Mouse (Mus musculus) gastrocnemius, postnatal 36 days (tissue): ENCODE results near the gene Setd6. TPM values are rescaled to one million over a fixed set of nuclear protein-coding genes. Genes with fewer than 3 reads are reported as not detected.

ENCODE experiments used
- microRNA-seq, 2 experiments: library from miRNA; unstranded; fragments of <30 nt; microRNA quantifications; one replicate each; pipeline ENCODE4 v1.2.0; 2021
- total RNA-seq, 2 experiments: library from RNA; stranded (reverse); gene quantifications; 2 replicates each; pipeline ENCODE4 v1.2.3; 2021

Gene Setd6
- total RNA-seq, 2 experiments from 2014 or later = 9.6 to 13.3 TPM

Small RNAs within 50 kb of the gene (microRNA-seq; reads per million reads assigned to microRNA genes)
- gene Mir7073 = 0.36 to 0.74 reads per million in 2 experiments

Other genes starting within 250 kb of the Setd6 start
- gene Csnk2a2, start 225.8 kb upstream of the Setd6 start, total RNA-seq = 10 to 100 TPM; 21.5 to 21.9 TPM
- not detected for gene Ccdc113, start 181.8 kb upstream of the Setd6 start, total RNA-seq
- gene Prss54, start 139.5 kb upstream of the Setd6 start, total RNA-seq = not detected
- gene Gins3, start 82.4 kb upstream of the Setd6 start, total RNA-seq = under 1 TPM; 0.46 to 0.54 TPM
- 1 to 10 TPM; 4.0 to 4.8 TPM for gene Ndrg4, start 38.9 kb upstream of the Setd6 start, total RNA-seq
- gene Cnot1, start 91.6 kb downstream of the Setd6 start, total RNA-seq = 10 to 100 TPM; 59.0 to 63.7 TPM
- gene Sap18b, start 109.5 kb downstream of the Setd6 start, total RNA-seq = 10 to 100 TPM; 70.0 to 81.8 TPM
- 1 to 10 TPM; 5.6 to 6.3 TPM for gene Slc38a7, start 137.7 kb downstream of the Setd6 start, total RNA-seq
- 100 to 1,000 TPM; 411 to 437 TPM for gene Got2, start 172.7 kb downstream of the Setd6 start, total RNA-seq